Mouse (Mus musculus) hindbrain, embryonic 15.5 days (tissue): ENCODE results near the gene Aurkb. TPM values are rescaled to one million over a fixed set of nuclear protein-coding genes. Genes with fewer than 3 reads are reported as not detected.

Experiments
- ATAC-seq: fragments of 200-750 bp; cut with Nextera tagmentation; 2 replicates; pipeline ENCODE4 v1.8.0; 2017; ENCODE audit warnings: low read depth, moderate number of reproducible peaks, moderate TSS enrichment; ENCODE audit not compliant: low FRiP score
- H3K27ac ChIP-seq: fragments of 300-500 bp; sonication (generic); replicated peaks from 2 replicates; pipeline ENCODE4 v1.5.1; 2015; ENCODE audit warnings: mild to moderate bottlenecking, inconsistent platforms
- H3K27me3 ChIP-seq: fragments of 300-500 bp; sonication (generic); 2 replicates; pipeline ENCODE4 v1.6.1; 2015; ENCODE audit warnings: control low read depth, inconsistent platforms
- H3K36me3 ChIP-seq: fragments of 300-500 bp; sonication (generic); 2 replicates; pipeline ENCODE4 v1.6.1; 2015; ENCODE audit warnings: control low read depth, inconsistent platforms
- H3K4me1 ChIP-seq: fragments of 300-500 bp; sonication (generic); replicated peaks from 2 replicates; pipeline ENCODE4 v1.6.1; 2015; ENCODE audit warnings: control low read depth, inconsistent platforms
- H3K4me2 ChIP-seq: fragments of 300-500 bp; sonication (generic); 2 replicates; pipeline ENCODE4 v1.6.1; 2015; ENCODE audit warnings: moderate library complexity, mild to moderate bottlenecking, inconsistent platforms
- H3K4me3 ChIP-seq: fragments of 300-500 bp; sonication (generic); 2 replicates; pipeline ENCODE4 v1.5.1; 2015; ENCODE audit warnings: mild to moderate bottlenecking, inconsistent platforms
- H3K9ac ChIP-seq: fragments of 300-500 bp; sonication (generic); 2 replicates; pipeline ENCODE4 v1.6.1; 2015; ENCODE audit warnings: inconsistent platforms
- H3K9me3 ChIP-seq: fragments of 300-500 bp; sonication (generic); 2 replicates; pipeline ENCODE4 v1.6.1; 2016; ENCODE audit warnings: control low read depth, inconsistent platforms
- WGBS: fragments of 180-500 bp; shearing (Covaris S2); methylation state at CpG from one replicate; pipeline ENCODE4 v1.1.7; 2015; 5-methylcytosine and 5-hydroxymethylcytosine counted together
- polyA plus RNA-seq: library from polyadenylated mRNA; unstranded; fragments of >200 nt; fragmentation: Nextera tagmentation; extraction: Ambion mirVana; gene quantifications from 2 replicates; pipeline ENCODE4 v1.2.1, GENCODE M21; 2015

The Aurkb gene
- polyA plus RNA-seq, 1 experiment from 2014 or later = 28.6 TPM

DNA sequence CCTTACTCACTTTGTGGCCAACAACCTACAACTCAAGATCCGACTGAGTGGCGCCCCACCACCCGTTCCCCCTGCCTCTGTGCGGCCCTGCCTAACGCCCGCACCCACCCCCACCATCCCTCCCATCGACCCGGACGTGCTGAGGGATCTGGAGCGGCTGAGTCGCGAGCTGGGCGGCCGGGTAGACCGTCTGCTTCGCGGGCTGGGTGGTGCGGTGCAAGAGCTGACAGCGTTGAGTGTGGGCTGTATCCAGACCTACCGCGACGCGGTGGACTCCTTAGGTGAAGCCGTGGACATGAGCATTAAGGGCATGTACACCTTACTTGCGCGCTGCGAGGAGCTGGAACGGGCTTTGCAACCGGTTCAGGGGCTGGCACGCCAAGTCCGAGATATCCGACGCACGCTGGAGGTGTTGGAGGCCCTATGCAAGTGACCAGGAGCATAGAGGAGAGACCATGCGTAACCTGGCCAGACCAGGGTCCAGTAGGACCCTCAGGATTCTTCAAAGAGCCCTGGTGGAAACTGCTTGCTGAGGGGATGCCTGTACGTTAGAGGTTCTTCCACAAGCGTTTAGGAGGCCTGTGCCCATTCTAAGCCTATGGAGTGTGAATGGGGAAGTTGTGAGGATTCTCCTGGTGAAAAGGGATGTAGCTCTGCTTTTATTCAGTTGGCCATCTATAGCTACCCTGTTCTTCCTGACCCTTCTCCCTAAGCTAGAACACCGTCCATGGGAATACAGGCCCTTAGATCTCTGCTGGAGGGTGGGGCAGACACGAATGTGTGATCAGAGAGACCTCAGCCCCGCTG lies 15.2 kb downstream of the Aurkb start:
- 1% methylated on average over 40 of the region's 40 CpGs for WGBS
- Histone ChIP-seq H3K36me3 (no peaks in the 10 kb centered on the region), H3K4me2 (peak overlapping the region; percentile 68), H3K9me3 (no peaks in the 10 kb centered on the region), H3K9ac (peak overlapping the region; percentile 87), H3K27me3 (no peaks in the 10 kb centered on the region), H3K4me3 (peak overlapping the region; percentile 79), H3K4me1 (peaks cover 45% of the 10 kb centered on the region), H3K27ac (peak overlapping the region; percentile 95)
- no peak for ATAC-seq

DNA sequence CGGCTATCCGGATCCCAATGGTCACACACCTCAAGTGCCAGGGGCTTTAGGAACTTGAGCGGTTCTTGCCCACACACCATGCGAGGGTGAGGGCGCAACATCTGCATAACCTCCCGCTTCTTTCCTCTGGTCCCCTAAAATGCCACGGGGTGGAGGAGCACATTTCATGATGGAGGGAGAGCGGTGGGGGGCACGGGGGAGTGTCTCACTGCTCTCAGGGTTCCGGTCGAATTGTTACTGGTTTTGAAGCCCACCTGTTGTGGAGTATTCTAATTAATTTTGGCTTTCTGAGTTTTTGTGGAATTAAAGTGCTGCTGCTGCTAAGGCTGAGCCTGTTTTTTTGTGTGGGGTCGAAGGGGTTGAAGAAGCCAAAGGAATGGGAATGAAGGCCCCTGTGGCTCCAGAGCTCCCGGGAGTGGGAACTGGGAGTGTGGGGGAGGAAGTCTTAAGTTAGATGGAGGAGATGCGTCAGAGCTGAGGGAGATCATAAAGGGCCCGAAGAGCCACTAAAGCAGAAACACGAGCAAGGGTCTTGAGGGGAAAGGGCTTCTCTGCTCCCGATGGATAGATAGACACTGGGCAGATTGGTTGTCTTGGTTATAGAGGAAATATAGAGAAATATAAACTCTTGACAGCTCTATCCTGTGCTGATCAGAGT lies 15.9 kb downstream of the Aurkb start:
- H3K36me3 ChIP-seq = no peaks in the 10 kb centered on the region
- H3K4me1 ChIP-seq = peaks cover 53% of the 10 kb centered on the region
- no peak for ATAC-seq
- WGBS = 9% methylated on average over 17 of the region's 17 CpGs
- H3K27me3 ChIP-seq = no peaks in the 10 kb centered on the region
- peak overlapping the region; percentile 79 for H3K4me3 ChIP-seq
- H3K9me3 ChIP-seq = no peaks in the 10 kb centered on the region
- no peak overlapping the region for H3K27ac ChIP-seq
- peak overlapping the region; percentile 87 for H3K9ac ChIP-seq
- H3K4me2 ChIP-seq = peak overlapping the region; percentile 68

DNA sequence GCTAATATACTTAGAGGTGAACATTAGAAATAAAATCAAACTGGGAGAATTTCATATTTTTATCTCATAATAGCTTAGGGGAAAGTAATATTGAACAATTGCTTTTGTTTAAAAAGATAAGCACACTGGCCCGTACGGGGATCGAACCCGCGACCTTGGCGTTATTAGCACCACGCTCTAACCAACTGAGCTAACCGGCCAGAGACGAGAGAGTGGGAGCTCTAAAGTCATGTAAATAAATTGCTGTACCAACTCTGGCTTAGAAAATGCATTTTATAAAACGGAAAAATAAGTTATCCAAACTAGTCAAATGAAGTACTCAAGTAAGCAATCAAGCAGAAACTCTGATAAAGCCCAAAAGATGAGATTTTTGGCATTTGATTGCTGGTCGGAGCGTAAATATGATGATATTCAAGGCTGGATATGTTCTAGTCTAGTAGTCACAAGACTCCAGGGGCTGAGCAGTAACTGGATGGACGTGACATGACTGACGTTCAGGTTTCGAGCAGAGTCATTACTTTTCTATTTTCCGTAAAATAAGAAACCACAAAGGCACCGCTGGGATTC lies 16.8 kb downstream of the Aurkb start:
- peak overlapping the region; percentile 85 for H3K27ac ChIP-seq
- no peaks in the 10 kb centered on the region for H3K36me3 ChIP-seq
- peak overlapping the region; percentile 68 for H3K4me2 ChIP-seq
- H3K4me3 ChIP-seq = peak overlapping the region; percentile 79
- ATAC-seq = no peak
- H3K4me1 ChIP-seq = peaks cover 57% of the 10 kb centered on the region
- no peaks in the 10 kb centered on the region for H3K27me3 ChIP-seq
- under 1% methylated on average over 17 of the region's 17 CpGs for WGBS
- 0 out of 2 replicates have a peak overlapping the region, but pooled peaks have one; percentile 25 for H3K9ac ChIP-seq
- no peaks in the 10 kb centered on the region for H3K9me3 ChIP-seq

DNA sequence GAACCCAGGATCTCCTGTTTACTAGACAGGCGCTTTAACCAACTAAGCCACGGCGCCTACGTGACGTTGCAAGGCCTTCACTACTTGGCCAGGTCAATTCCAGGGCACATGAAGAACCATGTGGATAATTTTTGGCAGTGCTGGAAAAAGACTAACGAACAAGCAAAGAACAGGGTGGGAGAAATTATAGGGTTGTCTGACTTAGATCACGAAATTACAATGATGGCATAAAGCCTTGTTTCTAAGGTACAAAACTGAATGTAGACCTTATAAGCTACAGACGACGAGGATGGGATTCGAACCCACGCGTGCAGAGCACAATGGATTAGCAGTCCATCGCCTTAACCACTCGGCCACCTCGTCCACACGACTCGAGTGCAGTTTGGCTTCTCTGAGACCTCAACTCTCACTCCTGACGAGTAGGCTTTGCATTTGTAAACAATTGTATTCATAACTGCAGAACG lies 17.3 kb downstream of the Aurkb start:
- Histone ChIP-seq H3K27ac (peak overlapping the region; percentile 85), H3K4me1 (peaks cover 56% of the 10 kb centered on the region), H3K9me3 (no peaks in the 10 kb centered on the region), H3K9ac (0 out of 2 replicates have a peak overlapping the region, but pooled peaks have one; percentile 43), H3K4me3 (peak overlapping the region; percentile 79), H3K4me2 (peak overlapping the region; percentile 68), H3K27me3 (no peaks in the 10 kb centered on the region), H3K36me3 (no peaks in the 10 kb centered on the region)
- ATAC-seq = peak; percentile 59; the same call in 1 of the 2 replicates
- under 1% methylated on average over 19 of the region's 19 CpGs for WGBS

DNA sequence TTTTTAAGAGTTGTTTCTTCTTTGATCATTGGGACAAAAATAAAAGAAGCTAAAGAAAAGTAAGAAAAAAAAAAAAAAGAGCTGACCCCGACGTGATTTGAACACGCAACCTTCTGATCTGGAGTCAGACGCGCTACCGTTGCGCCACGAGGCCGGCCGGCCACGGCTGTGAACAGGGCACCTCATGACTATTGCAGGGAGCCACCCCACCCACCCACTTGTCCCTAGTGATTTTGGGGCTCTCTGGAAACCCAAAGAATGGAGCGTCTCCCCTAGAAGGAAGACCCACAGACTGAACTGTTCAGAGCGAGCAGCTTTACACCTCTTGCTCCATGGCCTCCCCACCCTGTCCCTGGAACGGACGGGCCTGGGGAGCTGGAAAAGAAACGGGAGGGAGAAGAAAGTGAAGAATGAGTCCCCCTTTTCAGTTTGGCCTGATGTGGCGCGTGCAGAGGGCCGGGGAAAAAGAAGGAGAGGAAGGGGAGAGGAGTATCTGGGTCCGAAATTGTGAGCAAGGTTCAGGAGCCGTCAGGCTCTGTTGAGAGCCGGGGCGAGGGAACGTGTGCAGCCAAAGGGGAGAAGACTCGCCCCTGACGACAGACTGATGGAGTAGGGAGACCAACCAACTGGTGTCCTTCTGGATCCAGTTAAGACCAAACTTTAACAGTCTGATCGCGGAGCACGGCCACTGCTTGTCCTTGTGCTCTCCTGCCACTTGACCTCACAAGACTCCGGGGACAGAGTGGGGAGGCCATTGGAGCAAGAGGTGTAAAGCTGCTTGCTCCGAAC lies 18.2 kb downstream of the Aurkb start:
- ATAC-seq = no peak
- Histone ChIP-seq H3K4me1 (peaks cover 48% of the 10 kb centered on the region), H3K9me3 (no peaks in the 10 kb centered on the region), H3K36me3 (no peaks in the 10 kb centered on the region), H3K27ac (peak overlapping the region; percentile 85), H3K4me2 (peak overlapping the region; percentile 68), H3K9ac (peak overlapping the region; percentile 55), H3K4me3 (peak overlapping the region; percentile 79), H3K27me3 (no peaks in the 10 kb centered on the region)
- WGBS = under 1% methylated on average over 31 of the region's 31 CpGs

DNA sequence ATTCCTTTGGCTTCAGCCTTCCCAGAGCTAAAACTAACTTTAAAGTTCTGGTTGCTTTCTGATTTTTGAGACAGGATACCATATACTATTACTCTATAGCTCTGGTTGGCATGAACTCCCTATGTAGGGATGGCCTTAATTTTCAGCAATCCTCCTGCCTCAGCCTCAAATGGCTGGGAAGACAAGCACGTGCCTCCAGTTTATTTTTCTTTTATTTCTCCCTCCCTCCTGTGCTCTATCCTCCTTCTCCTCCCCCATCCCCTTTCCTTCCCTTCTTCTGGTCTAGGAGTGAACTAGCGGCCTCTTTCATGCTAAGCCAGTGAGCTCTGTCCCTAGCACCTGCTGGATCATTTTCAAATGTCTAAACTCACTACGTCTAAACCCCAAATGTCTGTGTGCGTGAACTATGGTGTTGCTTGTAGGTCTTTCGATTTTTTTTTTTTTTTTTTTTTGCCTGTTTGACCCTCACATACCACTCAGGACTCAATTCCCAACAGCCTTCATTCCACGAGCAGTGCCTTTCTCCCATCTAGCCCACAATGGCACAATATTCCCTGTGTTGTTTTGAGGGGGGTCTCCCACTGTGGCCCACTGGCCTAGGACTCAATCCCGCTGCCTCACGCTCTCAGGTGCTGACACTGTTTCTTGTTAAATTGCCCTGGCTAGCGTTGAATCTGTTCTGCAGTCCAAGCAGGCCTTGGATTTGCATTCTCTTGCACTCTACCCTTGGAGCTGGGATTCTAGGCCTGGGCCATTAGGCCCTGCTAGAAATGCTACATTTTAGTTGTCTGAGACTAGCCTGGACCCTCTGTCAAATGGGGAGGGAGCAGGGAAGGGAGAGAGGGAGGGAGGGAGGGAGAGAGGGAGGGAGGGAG lies 19.0 kb downstream of the Aurkb start:
- H3K36me3 ChIP-seq = no peaks in the 10 kb centered on the region
- H3K4me2 ChIP-seq = peak overlapping the region; percentile 68
- ATAC-seq = no peak
- peaks cover 46% of the 10 kb centered on the region for H3K4me1 ChIP-seq
- H3K4me3 ChIP-seq = peak overlapping the region; percentile 79
- H3K27ac ChIP-seq = no peak overlapping the region
- no peaks in the 10 kb centered on the region for H3K9me3 ChIP-seq
- no peaks in the 10 kb centered on the region for H3K27me3 ChIP-seq
- H3K9ac ChIP-seq = peak overlapping the region; percentile 55; the same call in 1 of the 2 replicates
- 48% methylated on average over 9 of the region's 9 CpGs for WGBS

DNA sequence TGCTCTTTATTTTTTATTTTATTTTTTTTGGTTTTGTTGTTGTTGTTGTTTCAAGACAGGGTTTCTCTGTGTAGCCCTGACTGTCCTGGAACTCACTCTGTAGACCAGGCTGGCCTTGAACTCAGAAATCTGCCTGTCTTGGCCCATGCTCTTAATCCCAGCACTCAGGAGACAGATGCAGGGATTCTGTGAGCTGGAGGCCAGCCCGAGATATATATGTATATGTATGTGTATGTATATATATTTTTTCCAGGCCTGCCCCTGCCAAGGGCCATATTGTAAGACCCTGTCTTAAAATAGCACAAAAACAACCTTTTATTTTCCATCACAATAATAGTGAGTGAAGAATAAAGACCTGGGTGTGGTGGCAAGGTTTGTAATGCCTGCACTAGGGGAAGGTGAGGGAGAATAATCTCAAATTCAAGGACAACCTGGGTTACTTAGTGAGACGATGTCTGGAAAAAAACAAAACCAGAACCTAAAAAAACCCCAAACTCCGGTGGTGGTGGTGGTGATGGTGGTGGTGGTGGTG lies 20.0 kb downstream of the Aurkb start:
- Histone ChIP-seq H3K9ac (no peak overlapping the region), H3K27me3 (no peaks in the 10 kb centered on the region), H3K4me2 (peak overlapping the region; percentile 86), H3K4me1 (peaks cover 50% of the 10 kb centered on the region), H3K9me3 (no peaks in the 10 kb centered on the region), H3K27ac (no peak overlapping the region), H3K36me3 (no peaks in the 10 kb centered on the region), H3K4me3 (peak overlapping the region; percentile 44)
- ATAC-seq = no peak
- WGBS = 52% methylated on average over 3 of the region's 3 CpGs

DNA sequence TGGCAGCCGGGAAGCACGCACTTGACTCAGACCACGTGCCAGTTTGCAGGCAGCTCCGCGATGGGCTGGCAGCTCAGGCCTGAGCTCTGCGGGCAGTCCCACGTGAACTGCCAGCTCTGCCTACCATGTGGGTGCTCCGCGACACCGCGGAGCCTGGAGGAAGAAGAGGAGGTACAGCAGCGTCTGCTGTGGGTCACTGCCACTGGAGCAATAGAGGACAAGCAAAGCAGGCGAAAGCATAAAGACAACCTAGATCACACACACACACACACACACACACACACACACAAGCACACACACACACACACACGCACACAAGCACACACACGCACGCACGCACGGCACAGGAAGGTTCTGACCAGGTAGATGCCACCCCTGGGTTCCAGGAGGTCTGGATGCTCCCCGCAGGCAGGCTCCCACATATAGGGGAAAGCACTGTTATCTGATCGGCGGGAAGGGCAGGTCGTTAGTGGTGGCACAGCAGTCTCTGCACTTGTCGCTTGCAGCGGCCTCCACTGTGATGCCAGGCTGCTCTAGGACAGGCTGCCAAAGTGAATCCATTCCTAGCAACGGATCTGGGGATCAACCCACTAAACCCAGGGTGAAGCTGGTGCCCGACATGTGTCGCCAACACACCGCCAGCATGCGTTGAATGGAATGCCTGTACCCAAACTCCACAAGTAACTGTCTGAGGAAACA lies 20.9 kb downstream of the Aurkb start:
- H3K27ac ChIP-seq = 0 out of 2 replicates have a peak overlapping the region, but pooled peaks have one; percentile 21
- no peak for ATAC-seq
- H3K4me1 ChIP-seq = peaks cover 46% of the 10 kb centered on the region
- H3K9ac ChIP-seq = peak overlapping the region; percentile 36
- peak overlapping the region; percentile 86 for H3K4me2 ChIP-seq
- 2% methylated on average over 26 of the region's 29 CpGs for WGBS
- no peaks in the 10 kb centered on the region for H3K9me3 ChIP-seq
- peak overlapping the region; percentile 44 for H3K4me3 ChIP-seq
- H3K27me3 ChIP-seq = no peaks in the 10 kb centered on the region
- H3K36me3 ChIP-seq = no peaks in the 10 kb centered on the region

DNA sequence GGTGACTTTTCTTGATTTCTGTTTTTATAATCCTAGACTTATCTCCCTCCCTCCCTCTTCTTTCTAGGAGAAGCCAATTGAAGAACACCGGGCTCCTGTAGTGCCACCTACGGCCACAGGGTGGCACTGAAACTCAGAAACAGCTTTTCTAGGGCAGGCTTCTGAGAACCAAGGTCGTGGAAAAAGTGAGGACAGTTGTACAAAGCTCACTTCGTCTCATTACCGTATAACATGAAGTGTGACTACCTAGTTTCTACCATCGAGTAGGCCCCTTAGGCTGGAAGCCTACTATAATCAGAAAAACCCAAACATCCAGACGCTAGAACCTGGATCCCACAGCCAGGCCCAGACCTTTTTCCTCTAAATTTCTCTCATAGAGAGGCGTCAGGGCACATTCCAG lies 21.5 kb downstream of the Aurkb start:
- Histone ChIP-seq H3K9me3 (no peaks in the 10 kb centered on the region), H3K9ac (0 out of 2 replicates have a peak overlapping the region, but pooled peaks have one; percentile 36), H3K4me2 (peak overlapping the region; percentile 86), H3K4me3 (peak overlapping the region; percentile 44), H3K27ac (0 out of 2 replicates have a peak overlapping the region, but pooled peaks have one; percentile 4), H3K4me1 (peaks cover 46% of the 10 kb centered on the region), H3K27me3 (no peaks in the 10 kb centered on the region), H3K36me3 (no peaks in the 10 kb centered on the region)
- ATAC-seq = no peak
- WGBS = 9% methylated on average over 8 of the region's 8 CpGs

DNA sequence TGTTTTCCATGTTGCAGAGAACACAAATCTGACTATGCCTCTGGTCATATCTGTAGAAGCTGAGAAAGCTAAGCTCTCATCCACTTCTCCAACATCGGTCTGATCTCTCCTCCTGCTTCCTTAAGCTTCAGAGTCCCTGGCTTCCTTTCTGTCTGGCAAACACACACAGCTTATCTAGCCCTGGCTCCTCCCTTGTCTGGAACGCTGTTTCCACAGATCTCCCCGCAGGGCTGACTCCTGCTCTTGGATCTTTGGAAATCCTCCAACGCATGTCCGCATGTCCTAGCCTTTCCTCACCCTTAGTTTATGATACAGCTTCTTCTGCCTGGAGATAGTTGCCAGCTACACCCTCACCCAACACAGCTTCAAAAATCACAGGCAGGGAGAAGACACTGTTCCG lies 22.2 kb downstream of the Aurkb start:
- WGBS = 68% methylated on average over 6 of the region's 6 CpGs
- Histone ChIP-seq H3K4me2 (no peak overlapping the region), H3K4me3 (no peak overlapping the region), H3K36me3 (no peaks in the 10 kb centered on the region), H3K9me3 (no peaks in the 10 kb centered on the region), H3K9ac (no peak overlapping the region), H3K4me1 (peaks cover 48% of the 10 kb centered on the region), H3K27ac (no peak overlapping the region), H3K27me3 (no peaks in the 10 kb centered on the region)
- ATAC-seq = no peak
